In genomic region chr8:11554799-11555719, GRCm38 (mm10) we compare ENCODE assay signal across 8 mouse cellular contexts. TPM values are rescaled to one million over a fixed set of nuclear protein-coding genes. Genes with fewer than 3 reads are reported as not detected.
DNase-seq lines count a peak whose midpoint lies in the region; ATAC-seq lines count a peak whose summit lies in the region.

Gene Ing1, plus strand, starts transcription at chr8:11555571.

- H3K9ac ChIP-seq in hindbrain, embryonic 16.5 days (ENCODE audit: low read depth, low read length), result peak within 1 kb of the TSS; percentile 81

- peak; percentile 80 for ATAC-seq in hindbrain, embryonic 16.5 days

- no peaks in the 10 kb centered on the region for H3K9me3 ChIP-seq in hindbrain, embryonic 16.5 days (ENCODE audit: control insufficient read depth, low read length)

- peaks cover 18% of the 10 kb centered on the region for H3K79me2 ChIP-seq in macrophage (ENCODE audit: inconsistent target)

- peak within 1 kb of the TSS; percentile 100 for H3K27ac ChIP-seq in hindbrain, embryonic 16.5 days (ENCODE audit: low read depth, low read length)
- H3K27ac ChIP-seq in macrophage, result peak within 1 kb of the TSS; percentile 81

- H3K27me3 ChIP-seq in hindbrain, embryonic 16.5 days (replicated peaks; ENCODE audit: control insufficient read depth, insufficient read depth, low read length), result no peaks in the 10 kb centered on the region

- peak within 1 kb of the TSS; percentile 71 for H3K4me2 ChIP-seq in hindbrain, embryonic 16.5 days (ENCODE audit: low read length)

- peaks cover 25% of the 10 kb centered on the region for H3K4me1 ChIP-seq in hindbrain, embryonic 16.5 days (ENCODE audit: control insufficient read depth, insufficient read depth, low read depth, low read length)

- under 1% methylated on average over 52 of the region's 52 CpGs for WGBS in hindbrain, embryonic 16.5 days
- under 1% methylated on average over 47 of the region's 52 CpGs for WGBS in macrophage (ENCODE audit: missing documents)

- peak within 1 kb of the TSS; percentile 86 for H3K4me3 ChIP-seq in hindbrain, embryonic 16.5 days (ENCODE audit: low read length)
- H3K4me3 ChIP-seq in macrophage (ENCODE audit: inconsistent target), result peak within 1 kb of the TSS; percentile 55

- DNase-seq in T-cell, adult 2 months (ENCODE audit: low spot score), result peak; percentile 94
- DNase-seq in cerebellum, postnatal 36 days, result peak; percentile 91 to 95
- peak; percentile 91 for DNase-seq in gastrocnemius, adult 18-20 months (ENCODE audit: low spot score)
- DNase-seq in left cerebral cortex, adult 18-20 months (ENCODE audit: low spot score in 2 of 2), result peak; percentile 90 to 94
- DNase-seq in right cerebral cortex, adult 18-20 months, result peak; percentile 96
- peak; percentile 67 for DNase-seq in urinary bladder, postnatal 10 days (ENCODE audit: low spot score)

- H3K36me3 ChIP-seq in hindbrain, embryonic 16.5 days (ENCODE audit: control insufficient read depth, insufficient read depth, low read length), result no peaks in the 10 kb centered on the region
- no peaks in the 10 kb centered on the region for H3K36me3 ChIP-seq in macrophage (ENCODE audit: inconsistent target)

RNA-seq across cellular contexts. Expression of gene Ing1, which starts in this region (rescaled TPM):
- total RNA-seq in gastrocnemius, adult 18-20 months (2021), result 10 to 100 TPM; 11.6 to 14.4 TPM
- polyA plus RNA-seq in hindbrain, embryonic 16.5 days (2015; fragmentation: Nextera tagmentation; extraction: Ambion mirVana), result 31.3 and 36.3 TPM in 2 replicates
- 10 to 100 TPM; 55.5 to 63.1 TPM for total RNA-seq in left cerebral cortex, adult 18-20 months (2021)
- 10 to 100 TPM in 11 of 26 experiments, 1 to 10 TPM in 15; 3.7 to 18.5 (median 9.0) TPM for total RNA-seq in macrophage (2018; cell fraction: chromatin; rRNA removed)
- total RNA-seq in macrophage (2018; cell fraction: cytosol; rRNA removed), result 10 to 100 TPM; 15.6 to 24.5 (median 20.2) TPM
- 10 to 100 TPM in 22 of 26 experiments, 1 to 10 TPM in 4; 8.1 to 28.2 (median 14.8) TPM for total RNA-seq in macrophage (2018; cell fraction: nucleus; rRNA removed)
- polyA plus RNA-seq in macrophage (2018), result 20.1 to 29.4 TPM (median 21.5 TPM) in 3 replicates

Comparison
In these comparisons a context has a peak if more than half of its experiments do, and no peak if none do; other contexts are left out.
1. Peak in every context shown above with its lines: DNase-seq, ATAC-seq, H3K4me3 ChIP-seq and H3K27ac ChIP-seq.